Mouse (Mus musculus): Measurements from ENCODE around the gene Kcnn1.

Kcnn1 gene

DNA sequence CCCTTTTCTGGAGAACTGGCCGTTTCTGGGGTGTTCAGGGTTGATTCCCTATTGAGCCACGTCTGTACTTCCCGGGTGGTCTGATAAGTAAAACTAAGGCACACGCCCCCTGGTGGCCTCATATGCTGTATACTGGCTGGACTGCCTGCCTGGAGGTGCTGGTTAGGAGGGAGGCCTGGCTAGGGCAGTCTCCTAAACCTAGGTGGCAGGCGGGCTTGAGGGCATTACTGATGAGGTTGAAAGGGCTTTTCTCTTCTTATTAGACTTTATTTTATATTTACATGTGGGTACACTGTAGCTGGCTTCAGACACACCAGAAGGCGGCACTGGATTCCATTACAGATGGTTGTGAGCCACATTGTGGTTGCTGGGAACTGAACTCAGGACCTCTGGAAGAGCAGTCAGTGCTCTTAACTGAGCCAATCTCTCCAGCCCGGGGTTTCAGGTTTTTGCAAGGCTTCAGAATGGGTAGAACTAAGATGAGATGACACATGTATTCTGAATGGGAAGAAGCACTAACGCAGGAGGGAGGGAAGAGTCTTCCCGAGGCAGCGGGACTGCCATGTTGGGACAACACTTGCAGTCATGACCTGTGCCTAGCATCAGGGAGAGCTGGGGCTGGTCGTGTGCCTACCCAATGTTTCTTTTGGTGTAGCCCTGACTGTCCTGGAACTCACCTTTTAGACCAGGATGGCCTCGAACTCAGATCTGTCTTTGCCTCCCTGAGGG is 30.8 kb upstream of the Kcnn1 start:
- peak; percentile 83 to 85 for DNase-seq (ENCODE audit: low spot score in 2 of 2)

DNA sequence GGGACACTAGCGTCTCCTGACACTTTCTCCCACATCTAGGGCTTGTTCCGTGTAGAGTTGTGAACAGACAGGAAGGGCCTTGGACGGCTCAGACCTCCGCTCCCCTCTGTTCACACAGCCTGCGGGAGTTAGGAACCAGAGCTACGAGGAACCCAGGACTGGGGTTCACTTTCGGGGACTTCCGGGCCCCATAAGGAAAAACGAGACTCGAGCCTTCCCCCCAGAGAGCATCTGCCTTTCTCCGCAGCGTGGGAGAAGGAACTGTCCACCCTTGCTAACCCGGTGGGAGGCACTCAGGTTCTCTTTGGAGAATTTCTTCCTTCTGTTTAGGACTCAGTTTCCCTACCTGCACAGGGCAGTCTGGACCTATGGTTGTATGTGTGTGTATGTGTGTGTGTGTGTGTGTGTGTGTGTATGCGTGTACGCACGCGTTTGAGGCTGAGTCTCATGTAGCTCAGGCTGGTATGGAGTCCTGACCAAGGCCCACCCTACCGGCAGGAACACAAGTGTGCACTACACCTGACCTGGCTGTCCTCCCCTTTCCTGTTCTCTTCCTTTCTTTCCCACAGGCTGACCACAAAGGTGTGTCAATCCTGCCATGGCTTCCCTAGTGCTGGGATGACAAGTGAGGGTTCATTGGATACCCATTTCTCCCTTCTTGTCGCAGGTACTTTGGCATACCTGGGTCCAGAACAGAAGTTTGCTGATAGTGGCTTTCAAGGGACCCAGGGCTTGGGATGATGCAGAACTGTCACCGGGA is 30.0 kb upstream of the Kcnn1 start:
- no peak for DNase-seq (ENCODE audit: low spot score in 2 of 2)

DNA sequence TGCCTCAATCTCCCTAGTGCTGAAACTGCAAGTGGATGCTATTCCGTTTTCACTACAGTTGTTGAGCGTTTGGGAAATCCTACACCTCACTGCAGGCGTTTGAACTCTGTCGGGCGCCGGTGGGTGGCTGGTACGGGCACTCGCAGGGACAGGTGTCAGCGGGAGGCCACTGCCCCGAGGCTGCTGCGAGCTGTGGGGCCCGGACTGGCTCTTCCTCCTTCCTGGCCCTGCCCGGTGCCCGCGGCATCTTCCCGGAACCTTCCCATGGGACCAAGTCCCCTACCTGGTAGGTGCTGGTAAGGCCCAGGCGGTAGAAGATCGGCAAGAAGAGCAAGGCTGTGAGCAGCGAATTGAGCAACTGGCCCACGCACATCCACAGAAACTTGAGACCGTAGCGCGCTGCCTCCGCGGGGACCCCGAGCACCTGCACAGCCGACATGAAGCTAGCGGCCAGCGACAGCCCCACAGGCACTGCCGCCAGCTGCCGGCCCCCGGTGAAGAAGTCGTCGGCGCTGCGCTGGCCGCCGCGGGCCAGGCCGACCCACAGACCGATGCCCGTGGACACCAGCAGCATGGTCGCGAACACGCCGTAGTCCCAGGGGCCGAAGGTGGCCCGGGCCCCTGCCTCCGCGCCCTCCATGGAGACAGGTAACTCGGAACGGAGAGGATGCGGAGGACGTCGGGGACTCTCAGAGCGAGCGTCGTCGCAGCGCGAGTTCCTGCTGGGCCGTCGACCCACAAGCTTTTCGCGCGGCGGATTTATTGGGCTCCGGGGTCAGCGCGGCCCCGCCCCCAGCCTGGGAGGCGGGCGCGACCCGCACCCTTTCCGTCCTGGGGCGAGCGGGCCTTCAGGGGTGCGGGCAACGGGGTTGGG is 29.2 kb upstream of the Kcnn1 start, which contains the start of gene Slc5a5:
Gene Slc5a5 (minus strand): TSS at position 736 of the 874 bp plus-strand sequence.
- DNase-seq (ENCODE audit: low spot score in 2 of 2) = no peak

DNA sequence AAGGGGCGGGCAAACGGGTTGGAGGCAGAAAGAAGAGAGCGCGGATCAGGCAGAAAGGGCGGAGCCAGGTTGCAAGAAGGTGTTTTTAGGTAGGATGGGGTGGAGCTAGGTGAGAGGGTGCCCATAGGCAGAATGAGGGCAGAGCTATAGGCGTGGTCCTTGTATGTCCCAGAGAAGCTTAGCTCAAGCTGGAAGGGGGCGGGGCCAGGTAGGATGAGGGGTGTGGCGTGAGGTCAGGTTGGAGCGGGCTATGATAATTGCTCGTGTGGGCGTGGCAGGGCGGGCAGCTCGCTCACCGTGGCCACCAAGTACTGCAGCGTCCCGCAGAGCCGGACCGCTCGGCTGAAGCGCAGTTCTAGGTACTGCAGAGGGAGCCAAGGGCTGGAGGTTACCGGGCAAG is 28.3 kb upstream of the Kcnn1 start:
- no peak for DNase-seq (ENCODE audit: low spot score in 2 of 2)

DNA sequence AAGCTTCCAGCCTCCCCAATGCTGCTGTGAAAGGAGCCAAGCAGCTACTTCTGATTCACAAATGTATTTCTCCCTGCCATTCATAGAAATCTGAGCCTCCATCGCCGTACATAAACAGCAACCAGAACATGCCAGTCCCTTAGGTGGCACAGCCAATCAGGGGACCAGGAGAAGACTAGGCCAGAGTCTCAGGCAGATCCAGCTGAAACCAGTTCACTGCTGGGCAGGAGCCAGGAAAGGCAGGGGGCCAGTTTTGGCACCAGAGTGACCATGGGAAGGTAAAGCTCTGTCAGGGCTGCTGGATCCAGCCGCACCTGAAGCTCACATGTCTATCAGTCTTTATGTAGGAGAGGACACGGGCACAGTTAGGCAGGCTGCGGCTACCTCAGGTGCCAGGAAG is 27.6 kb upstream of the Kcnn1 start:
- DNase-seq (ENCODE audit: low spot score in 2 of 2) = peak in 1 of 2 experiments; percentile 26

DNA sequence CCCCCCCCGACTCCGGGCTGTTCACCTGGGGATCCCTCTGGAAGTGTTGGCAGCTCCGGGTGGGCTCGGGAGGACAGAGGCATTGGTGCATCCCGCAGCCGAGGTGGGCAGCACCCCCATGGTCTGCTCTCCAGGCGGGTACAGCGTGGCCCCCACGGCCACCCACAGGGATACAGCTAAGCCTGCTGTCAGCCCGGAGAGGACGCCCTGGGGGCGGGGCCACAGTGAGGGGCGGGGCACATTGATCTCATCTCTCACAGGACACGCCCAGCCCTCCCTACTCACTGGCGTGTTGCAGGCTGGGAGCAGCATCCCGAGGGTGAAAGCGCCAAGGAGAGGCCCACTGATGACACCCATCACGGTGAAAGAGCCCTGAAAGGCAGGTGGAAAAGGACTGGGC is 24.6 kb upstream of the Kcnn1 start:
- peak in 1 of 2 experiments; percentile 61 for DNase-seq (ENCODE audit: low spot score in 2 of 2)

DNA sequence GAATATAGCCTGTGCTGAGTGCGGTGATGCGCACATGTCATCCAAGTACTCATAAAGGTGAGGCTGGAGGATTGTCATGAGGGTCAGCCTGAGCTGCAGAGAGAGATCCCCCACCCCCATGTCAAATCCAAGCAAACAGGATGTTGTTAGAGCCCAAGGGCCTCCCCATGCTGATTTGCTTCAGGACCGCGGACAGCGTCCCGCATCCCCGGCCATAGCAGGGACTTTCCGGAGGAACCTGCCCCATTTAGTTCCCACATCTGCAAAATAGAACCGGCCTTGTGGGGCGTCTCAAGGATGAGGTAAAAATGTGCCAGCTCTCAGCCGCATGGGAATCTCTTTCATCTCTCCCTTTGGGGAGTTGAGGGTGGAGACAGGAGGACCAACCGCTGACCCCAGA is 22.6 kb upstream of the Kcnn1 start:
- DNase-seq (ENCODE audit: low spot score in 2 of 2) = peak in 1 of 2 experiments; percentile 31

DNA sequence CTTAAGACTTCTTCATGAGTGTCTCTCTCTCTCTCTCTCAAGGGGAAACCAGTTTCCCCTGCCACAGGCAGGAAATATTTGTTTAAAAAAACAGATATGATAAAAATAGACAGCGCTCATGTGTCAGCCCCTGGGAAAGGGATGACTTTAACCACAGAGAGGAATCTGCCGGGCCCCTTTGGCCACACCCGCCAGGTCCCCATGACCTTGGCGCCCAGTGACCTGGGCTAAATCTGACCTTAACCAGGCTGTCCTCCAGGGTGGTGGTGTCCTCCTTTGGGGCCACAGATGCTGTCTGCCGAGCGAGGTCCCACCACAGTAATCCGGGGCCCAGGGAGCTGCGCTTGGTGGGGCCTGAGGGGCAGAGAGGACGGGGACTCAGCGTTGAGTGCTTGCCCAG is 21.6 kb upstream of the Kcnn1 start:
- DNase-seq (ENCODE audit: low spot score in 2 of 2) = peak in 1 of 2 experiments; percentile 21

DNA sequence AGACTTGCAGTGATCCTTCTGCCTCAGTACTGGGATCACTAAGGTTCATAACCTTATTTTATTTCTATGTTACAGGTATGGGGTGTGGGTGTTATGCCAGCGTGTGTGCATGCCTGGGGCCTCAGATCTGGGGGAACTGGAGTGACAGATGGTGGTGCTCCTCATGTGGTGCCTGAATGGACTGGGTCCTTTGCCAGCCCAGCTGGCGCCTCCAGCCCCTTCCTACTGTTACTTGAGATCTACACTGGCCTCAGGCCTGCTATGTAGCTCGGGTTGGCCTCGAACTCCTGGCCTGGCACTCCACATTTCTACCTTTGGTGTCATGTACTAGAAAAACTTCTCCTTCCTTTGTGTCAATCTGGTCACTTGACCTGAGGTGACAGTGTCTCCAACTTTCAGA is 21.1 kb upstream of the Kcnn1 start:
- peak in 1 of 2 experiments; percentile 27 for DNase-seq (ENCODE audit: low spot score in 2 of 2)

DNA sequence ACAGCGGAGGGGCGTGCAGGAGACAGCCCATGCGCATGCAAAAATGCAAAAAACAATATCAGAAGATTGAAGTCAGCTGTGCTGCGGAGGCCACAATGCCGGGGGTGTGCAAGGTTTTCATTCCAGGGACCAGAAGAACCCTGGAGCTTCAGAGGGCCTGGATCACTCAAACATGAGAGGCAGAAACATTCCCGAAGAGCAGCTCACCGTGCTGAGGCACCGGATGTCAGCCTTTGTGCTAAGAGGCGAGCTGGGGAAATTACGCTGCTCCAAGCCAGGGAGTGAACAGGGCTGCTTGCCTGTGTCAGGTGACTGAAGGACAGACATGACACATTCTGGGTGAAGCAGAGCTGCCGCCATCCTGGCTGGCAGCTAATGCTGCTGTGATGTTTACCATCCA is 17.5 kb upstream of the Kcnn1 start:
- no peak for DNase-seq (ENCODE audit: low spot score in 2 of 2)

DNA sequence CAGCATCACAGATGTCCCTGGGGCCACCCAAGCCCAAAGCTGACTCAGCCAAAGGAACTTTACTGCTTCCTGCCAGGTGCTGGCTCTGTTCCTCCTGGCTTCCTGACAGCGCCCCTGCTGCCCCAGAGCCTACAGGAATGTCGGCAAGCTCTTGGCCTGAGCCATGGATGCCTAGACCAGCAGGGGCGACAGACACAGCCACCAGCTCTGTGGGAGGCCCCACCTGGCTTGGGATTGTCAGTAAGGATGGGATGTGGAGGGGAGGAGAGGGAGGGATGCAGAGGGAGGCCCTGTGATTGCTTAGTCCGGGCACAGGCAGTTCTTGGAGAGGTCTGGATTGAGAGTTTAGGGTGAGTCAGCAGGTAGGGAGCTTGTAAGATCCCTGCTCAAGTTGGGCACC is 17.1 kb upstream of the Kcnn1 start:
- peak in 1 of 2 experiments; percentile 48 for DNase-seq (ENCODE audit: low spot score in 2 of 2)

DNA sequence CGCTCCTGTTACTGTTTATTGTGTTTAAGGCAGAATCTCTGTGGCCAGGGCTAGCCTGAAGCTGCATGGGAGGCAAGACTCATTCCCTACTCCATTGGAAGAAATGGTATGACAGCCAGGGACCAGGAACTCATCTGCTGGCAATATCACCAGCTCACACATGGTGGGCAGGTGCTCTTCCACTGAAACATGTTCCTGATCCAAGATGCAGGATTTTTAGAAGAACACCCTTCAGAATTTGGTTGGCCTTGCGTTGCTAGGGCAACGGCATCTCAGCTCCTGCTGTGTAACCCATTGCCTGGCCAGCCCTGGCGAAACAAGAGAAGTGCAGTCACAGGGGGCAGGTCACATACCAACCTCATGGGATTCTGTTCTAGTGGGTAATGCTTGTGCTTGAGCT is 16.4 kb upstream of the Kcnn1 start:
- DNase-seq (ENCODE audit: low spot score in 2 of 2) = no peak

DNA sequence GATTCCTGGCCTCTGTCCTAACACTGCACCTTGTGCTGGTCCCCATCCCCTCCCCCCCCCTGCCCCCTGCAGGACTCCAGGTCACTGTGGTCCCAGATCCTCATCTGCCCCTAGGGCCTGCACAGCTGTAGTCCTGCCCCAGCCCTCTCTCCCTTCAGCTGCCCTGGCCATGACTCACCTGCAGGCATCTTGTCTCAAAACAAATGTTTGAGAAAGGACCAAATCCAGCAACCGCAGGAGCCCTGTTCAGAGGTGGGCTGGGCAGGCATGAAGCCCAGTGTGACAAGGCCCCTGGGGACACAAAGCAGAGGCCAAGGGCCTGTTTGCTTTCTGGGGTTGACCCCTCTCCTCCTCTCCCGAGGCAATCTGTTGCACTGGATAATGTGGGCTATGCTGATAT is 15.1 kb upstream of the Kcnn1 start:
- DNase-seq (ENCODE audit: low spot score in 2 of 2) = no peak

DNA sequence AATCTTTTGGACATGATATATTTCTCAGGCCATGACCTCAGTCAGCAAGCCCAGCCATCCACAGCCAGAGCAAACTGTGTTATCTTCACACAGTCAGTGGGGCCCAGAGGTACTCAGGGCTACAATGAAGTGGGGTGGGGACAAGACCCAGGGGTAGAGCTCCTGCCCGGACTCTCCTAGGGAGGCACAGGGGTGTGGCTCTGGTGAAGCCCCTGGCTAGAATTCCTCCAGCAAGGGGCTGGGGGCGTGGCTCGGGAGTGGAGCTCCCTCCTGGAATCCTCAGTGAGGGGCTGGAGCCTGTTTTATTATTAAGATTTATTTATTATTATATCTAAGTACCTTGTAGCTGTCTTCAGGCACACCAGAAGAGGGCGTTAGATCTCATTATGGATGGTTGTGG is 13.3 kb upstream of the Kcnn1 start:
- DNase-seq (ENCODE audit: low spot score in 2 of 2) = no peak

DNA sequence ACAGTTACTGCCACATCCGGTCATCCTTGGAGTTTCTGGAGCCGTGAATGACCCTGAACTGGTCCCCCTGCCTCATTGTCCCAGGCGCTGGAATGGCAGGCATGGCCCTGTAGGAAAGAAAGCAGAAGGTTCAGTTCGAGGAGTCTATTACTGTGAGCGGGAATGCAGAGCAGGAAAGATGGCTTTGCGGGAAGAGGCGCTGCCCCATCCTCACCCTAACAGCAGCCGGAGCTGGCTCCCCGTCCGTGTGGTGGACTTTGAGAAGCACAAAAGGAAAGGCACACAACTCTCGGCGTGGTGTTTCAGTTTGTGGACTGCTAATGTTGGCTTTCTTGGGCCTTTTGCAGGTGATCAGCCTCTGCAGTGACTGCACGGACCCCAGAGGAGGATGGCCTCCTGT is 11.4 kb upstream of the Kcnn1 start:
- DNase-seq (ENCODE audit: low spot score in 2 of 2) = no peak

DNA sequence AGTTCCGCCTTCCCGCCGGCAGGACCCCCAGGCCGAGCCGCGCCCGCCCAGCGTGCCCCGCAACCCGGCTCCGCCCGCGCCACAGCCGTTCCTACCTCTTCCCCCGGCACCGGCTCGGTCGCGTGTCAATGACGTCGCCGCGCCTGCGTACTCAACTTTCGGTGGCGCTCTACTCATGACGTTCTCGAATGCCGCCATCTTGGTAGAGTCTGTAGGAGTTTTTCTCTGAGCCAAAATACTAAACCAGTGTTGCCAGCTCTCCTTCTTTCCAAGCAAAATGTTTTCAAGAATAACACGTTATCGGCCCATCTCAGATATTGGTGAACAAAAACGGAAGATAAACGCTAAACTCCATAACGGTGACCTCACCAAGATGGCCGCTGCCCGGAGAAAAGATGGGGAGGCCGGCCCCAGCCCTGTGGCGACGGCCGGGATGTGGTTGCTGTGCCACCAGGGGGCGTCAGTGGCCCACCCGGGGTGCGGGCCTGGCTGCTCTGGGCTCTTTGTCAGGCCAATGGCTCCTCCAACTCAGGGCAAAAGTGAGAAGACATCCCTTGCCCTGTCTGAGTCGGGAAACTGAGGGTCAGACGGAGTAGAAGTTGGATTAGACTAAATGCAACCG is 10.4 kb upstream of the Kcnn1 start, which contains the start of gene Ccdc124:
Gene Ccdc124 (minus strand): TSS at position 572 of the 622 bp plus-strand sequence.
- peak; percentile 97 for DNase-seq (ENCODE audit: low spot score in 2 of 2)

DNA sequence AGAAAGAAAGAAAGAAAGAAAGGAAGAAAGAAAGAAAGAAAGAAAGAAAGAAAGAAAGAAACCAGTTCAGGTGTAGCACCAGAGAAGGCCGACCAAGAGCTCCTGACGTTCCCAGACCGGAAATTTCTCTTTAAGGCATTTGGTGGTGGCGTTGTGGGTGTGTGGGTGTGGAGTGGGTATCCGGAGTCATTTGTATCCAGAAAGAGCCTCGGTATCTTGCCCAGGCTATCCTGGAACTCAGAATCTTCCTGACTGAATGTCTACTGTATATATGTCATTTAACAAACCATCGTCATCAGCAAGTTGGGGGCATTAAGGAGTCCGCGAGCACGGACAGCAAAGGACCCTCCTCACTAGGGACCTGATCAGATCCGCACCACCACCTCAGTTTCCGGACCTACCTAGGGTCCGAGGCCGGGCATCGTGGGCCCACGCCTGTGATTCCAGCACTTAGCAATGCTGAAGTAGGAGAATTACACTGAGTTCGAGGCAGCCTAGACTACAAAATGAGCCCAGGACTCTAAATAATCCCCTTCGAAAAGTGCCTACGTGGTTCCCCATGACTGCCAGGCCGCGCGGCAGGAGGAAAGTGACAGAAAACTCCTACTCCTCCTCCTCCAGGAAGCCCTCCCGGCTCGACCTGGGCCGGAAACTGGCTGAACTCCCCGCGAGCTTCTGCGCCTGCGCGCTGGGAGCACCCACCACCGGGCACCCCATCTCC is 9.7 kb upstream of the Kcnn1 start:
- DNase-seq (ENCODE audit: low spot score in 2 of 2) = no peak

DNA sequence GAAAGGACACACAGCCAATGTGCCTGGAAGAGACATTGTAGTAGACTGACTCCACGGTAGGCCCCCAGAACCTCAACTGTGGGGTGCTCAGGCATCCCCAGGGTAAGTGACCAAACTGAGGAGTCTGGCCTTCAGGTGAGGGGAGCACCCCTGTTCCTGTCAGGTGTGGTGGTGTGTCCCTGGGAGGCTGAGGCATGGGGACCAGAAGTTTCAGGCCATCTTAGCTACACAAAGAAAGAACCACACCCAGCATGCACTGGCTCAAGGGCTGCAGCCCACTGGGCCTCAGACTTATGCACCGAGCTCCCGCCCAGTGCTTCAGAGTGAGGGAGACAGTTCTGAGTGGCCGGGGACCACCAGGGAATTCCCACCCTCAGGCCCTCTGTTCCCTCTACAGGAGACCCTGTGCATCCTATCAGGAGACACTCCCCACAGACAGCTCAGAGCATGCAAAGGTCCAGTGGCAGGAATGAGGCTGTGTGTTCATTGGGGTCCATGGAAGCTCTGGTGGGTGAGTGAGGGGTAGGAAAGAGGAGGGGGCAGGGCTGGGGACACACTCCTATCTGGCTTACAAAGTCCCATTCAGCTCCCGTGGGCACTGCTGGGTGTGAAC is 8.2 kb upstream of the Kcnn1 start:
- no peak for DNase-seq (ENCODE audit: low spot score in 2 of 2)

DNA sequence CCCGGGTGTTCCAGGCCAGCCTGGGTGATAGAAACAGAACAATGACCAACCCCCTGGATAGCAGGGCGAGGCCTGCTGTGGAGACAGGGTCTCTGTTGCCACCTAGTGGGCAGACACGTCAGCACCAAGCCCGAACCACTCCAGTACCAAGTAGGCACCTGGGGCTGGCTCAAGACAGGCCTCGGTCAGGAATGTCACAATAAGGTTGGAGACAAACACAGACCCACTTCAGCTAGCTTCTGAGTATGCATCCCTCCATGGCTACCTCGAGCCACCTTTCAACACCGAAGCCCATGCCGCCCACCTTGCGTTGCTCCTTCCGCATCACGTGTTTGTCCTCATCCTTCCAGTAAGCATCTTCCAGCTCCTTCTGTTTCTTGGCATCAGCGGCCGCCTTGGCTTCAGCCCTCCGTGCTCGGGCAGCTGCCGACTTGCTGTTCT is 6.6 kb upstream of the Kcnn1 start:
- DNase-seq (ENCODE audit: low spot score in 2 of 2) = peak; percentile 88 to 89

DNA sequence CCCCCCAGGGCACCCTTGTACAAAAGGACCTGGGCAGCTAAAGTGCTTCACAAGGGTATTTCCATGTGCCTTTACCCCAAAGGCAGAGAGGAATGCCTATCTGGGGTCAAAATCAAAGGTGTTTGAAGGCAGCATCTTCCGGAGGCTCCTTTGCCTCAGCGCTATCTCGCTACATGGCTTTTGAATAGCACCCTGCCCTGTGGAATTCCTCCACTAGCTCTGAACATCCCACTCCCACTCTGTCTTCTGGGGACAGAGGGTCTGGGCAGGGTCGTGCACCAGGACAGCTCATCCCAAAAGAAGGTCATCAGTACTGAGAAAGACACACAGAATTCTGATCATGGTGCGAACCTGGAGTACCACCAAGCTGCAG is 6.1 kb upstream of the Kcnn1 start:
- no peak for DNase-seq (ENCODE audit: low spot score in 2 of 2)

Measured in right cerebral cortex, postnatal 10 days (tissue).